Mouse (Mus musculus) neural tube, embryonic 12.5 days (tissue): ENCODE measurements around the gene Ccdc152. TPM values are rescaled to one million over a fixed set of nuclear protein-coding genes. Genes with fewer than 3 reads are reported as not detected.

ENCODE experiments used
- ATAC-seq: fragments of 200-750 bp; cut with Nextera tagmentation; 2 replicates; pipeline ENCODE4 v1.8.0; 2017; ENCODE audit warnings: low read depth, mild to moderate bottlenecking, moderate TSS enrichment, moderate library complexity; ENCODE audit not compliant: low FRiP score
- H3K27ac ChIP-seq: fragments of 300-500 bp; sonication (generic); 2 replicates; pipeline ENCODE4 v1.5.1; 2016
- H3K27me3 ChIP-seq: fragments of 300-500 bp; sonication (generic); replicated peaks from 2 replicates; pipeline ENCODE4 v1.6.1; 2016; ENCODE audit warnings: mild to moderate bottlenecking
- H3K36me3 ChIP-seq: fragments of 300-500 bp; sonication (generic); 2 replicates; pipeline ENCODE4 v1.6.1; 2016; ENCODE audit warnings: mild to moderate bottlenecking
- H3K4me1 ChIP-seq: fragments of 300-500 bp; sonication (generic); 2 replicates; pipeline ENCODE4 v1.6.1; 2016
- H3K4me2 ChIP-seq: fragments of 300-500 bp; sonication (generic); replicated peaks from 2 replicates; pipeline ENCODE4 v1.6.1; 2016; ENCODE audit warnings: mild to moderate bottlenecking
- H3K4me3 ChIP-seq: fragments of 300-500 bp; sonication (generic); 2 replicates; pipeline ENCODE4 v1.5.1; 2016
- H3K9ac ChIP-seq: fragments of 300-500 bp; sonication (generic); 2 replicates; pipeline ENCODE4 v1.6.1; 2016; ENCODE audit warnings: mild to moderate bottlenecking
- H3K9me3 ChIP-seq: fragments of 300-500 bp; sonication (generic); 2 replicates; pipeline ENCODE4 v1.6.1; 2016; ENCODE audit warnings: mild to moderate bottlenecking
- WGBS: fragments of 180-500 bp; shearing (Covaris S2); methylation state at CpG from one replicate; pipeline ENCODE4 v1.1.7; 2016; 5-methylcytosine and 5-hydroxymethylcytosine counted together
- polyA plus RNA-seq: library from polyadenylated mRNA; unstranded; fragments of >200 nt; fragmentation: Nextera tagmentation; extraction: Ambion mirVana; gene quantifications from 2 replicates; pipeline ENCODE4 v1.2.1, GENCODE M21; 2016

Gene Ccdc152
- polyA plus RNA-seq, result 0.28 TPM in 1 of 2 replicates, not detected in the other

DNA sequence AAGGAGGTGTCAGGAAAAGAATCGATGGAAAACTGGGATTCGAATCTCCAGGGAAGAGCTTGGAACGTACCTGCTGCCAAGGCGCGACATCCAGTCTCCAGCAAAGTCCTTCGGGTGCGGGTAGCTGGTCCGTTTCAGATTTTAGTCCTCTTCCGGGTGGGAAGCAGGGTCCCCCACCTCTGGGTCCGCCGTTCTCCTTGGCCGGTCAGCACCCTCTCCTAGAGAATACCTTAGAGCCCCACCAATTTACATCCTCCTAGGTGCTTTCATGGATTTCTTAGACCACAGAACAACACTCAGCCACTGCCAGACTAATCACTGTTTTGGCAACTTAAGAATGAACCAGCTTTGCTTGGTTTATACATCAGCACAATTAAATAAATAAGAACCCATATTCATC lies at the start of gene Ccdc152:
TSS of gene Ccdc152 (minus strand) at position 101 of the 400 bp plus-strand sequence.
- H3K4me3 ChIP-seq, result no peak within 1 kb of the TSS
- H3K4me2 ChIP-seq, result no peak within 1 kb of the TSS
- H3K36me3 ChIP-seq, result no peaks in the 10 kb centered on the region
- H3K4me1 ChIP-seq, result no peaks in the 10 kb centered on the region
- WGBS, result 91% methylated on average over 12 of the region's 12 CpGs
- no peak for ATAC-seq
- no peaks in the 10 kb centered on the region for H3K9me3 ChIP-seq
- H3K27ac ChIP-seq, result no peak within 1 kb of the TSS
- H3K9ac ChIP-seq, result no peak within 1 kb of the TSS
- no peaks in the 10 kb centered on the region for H3K27me3 ChIP-seq

DNA sequence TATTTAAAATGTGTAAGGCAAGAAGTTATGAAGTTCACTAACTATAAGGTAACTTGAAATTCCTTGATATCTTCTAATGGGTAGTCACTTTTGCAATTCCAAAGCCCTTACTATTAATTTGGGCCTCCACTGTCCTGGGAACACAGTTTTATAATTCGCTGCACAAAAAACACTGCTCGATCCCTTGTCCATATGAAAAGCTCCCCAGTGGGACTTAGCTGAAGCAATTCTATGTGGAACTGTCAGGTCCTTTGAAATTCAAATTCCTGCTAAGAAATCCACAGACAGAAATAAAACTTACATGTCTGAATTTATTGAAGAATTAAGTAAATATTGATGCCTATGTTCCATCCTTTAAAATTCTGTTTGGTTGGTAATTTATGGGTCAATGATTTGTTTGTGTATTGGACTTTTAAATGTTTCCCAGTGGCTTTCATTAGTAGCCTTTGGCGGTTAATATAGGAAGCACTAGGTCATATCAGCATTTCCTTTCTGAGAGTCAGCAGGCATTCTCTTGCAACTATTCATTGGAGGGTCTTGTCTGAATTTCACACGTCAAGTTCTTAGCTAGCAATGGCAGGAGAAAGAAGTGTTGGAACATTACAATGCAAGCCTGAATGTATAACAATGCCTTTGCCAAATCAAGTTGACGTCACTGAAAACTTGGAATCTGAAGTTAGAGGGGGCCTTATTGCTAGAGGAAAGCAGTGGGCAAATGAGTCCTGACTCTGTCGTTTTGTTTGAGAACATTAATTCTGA lies 46.2 kb upstream of the Ccdc152 start:
- WGBS, result 47% methylated on average over 6 of the region's 6 CpGs
- Histone ChIP-seq H3K4me3 (no peak overlapping the region), H3K9ac (no peak overlapping the region), H3K9me3 (no peaks in the 10 kb centered on the region), H3K36me3 (no peaks in the 10 kb centered on the region), H3K27ac (no peak overlapping the region), H3K4me2 (no peak overlapping the region), H3K27me3 (no peaks in the 10 kb centered on the region), H3K4me1 (peaks cover 2% of the 10 kb centered on the region; the same call in 1 of the 2 replicates)
- ATAC-seq, result no peak

DNA sequence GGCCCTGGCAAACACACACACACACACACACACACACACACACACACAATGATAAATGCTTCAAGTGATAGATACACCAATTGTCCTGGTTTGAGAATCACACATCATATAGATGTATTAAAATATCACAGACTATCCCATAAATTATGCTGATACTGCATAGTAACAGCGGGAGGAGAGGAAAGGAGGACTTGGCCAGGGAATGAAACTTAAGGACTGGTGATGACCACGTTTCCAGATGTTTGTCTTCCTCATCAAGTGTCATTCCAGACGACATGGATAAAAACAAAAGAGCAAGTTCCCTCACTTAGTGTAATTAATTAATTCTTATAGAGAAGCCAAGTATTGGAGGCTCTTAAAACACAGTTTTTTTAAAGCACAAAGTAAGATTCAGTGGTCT lies 43.4 kb upstream of the Ccdc152 start:
- H3K4me2 ChIP-seq, result no peak overlapping the region
- 83% methylated on average over 3 of the region's 3 CpGs for WGBS
- H3K4me3 ChIP-seq, result no peak overlapping the region
- H3K27ac ChIP-seq, result no peak overlapping the region
- H3K9me3 ChIP-seq, result no peaks in the 10 kb centered on the region
- H3K27me3 ChIP-seq, result no peaks in the 10 kb centered on the region
- H3K9ac ChIP-seq, result no peak overlapping the region
- no peaks in the 10 kb centered on the region for H3K36me3 ChIP-seq
- H3K4me1 ChIP-seq, result peaks cover 2% of the 10 kb centered on the region; the same call in 1 of the 2 replicates
- no peak for ATAC-seq

DNA sequence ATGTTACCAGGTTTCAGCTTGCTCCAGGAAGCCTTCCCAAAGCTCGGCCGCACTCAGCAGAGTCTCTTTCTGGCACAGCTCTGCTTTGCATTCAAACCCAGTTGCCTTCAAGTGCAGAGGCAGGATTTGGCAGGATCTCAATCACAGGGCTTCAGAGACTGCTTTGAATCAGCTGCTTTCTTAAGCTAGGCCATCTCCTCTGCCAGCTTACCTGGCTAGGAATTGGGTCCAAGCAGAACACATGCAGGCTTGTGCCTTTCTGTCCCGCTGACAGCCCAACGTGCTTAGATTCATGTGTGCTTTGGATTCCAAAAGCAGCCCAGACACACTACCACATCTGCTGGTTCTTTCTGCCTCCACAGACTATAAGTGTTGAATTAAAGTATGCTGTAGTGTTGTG lies 41.2 kb upstream of the Ccdc152 start:
- 85% methylated on average over 4 of the region's 4 CpGs for WGBS
- no peak for ATAC-seq
- Histone ChIP-seq H3K9ac (no peak overlapping the region), H3K36me3 (no peaks in the 10 kb centered on the region), H3K4me3 (no peak overlapping the region), H3K4me2 (no peak overlapping the region), H3K27ac (no peak overlapping the region), H3K9me3 (no peaks in the 10 kb centered on the region), H3K27me3 (no peaks in the 10 kb centered on the region), H3K4me1 (no peaks in the 10 kb centered on the region)

DNA sequence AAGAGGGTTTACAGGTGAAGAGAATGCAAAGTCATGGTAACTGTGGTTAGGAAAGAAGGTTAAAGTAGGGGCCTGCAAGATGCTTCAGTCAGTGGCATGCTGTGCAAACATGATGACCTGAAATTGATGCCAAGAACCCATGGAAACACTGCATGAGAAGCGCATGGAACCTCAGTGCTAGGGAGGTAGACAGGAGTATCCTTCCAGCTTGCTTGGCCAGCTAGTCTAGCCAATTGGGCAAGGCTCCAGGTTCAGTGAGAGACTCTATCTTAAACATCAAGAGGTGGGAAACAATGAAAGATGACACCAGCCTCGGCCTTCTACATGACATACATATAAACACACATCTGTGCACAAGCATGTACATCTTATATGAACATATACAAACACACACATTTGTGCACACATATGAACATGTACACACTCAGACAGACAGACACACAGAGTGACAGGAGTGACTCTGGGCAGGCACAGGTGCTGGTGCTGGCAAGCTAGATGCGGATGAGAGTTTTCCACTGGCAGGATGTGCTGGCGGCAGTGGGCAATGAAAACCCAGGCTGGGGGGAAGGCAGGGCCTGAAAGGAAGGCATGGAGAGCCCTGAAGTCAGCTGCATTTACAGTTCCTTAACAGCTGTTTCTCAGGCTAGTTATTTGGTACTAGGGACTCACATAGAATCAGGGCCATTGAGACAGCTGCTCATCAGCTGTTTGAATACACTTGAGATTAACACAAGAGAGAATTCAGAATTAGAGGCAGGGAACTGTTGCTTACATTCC lies 38.7 kb upstream of the Ccdc152 start:
- Histone ChIP-seq H3K4me2 (no peak overlapping the region), H3K9ac (no peak overlapping the region), H3K27ac (no peak overlapping the region), H3K9me3 (peaks cover 3% of the 10 kb centered on the region; the same call in 1 of the 2 replicates), H3K36me3 (no peaks in the 10 kb centered on the region), H3K4me1 (no peaks in the 10 kb centered on the region), H3K4me3 (no peak overlapping the region), H3K27me3 (no peaks in the 10 kb centered on the region)
- WGBS, result 91% methylated on average over 4 of the region's 4 CpGs
- ATAC-seq, result no peak

DNA sequence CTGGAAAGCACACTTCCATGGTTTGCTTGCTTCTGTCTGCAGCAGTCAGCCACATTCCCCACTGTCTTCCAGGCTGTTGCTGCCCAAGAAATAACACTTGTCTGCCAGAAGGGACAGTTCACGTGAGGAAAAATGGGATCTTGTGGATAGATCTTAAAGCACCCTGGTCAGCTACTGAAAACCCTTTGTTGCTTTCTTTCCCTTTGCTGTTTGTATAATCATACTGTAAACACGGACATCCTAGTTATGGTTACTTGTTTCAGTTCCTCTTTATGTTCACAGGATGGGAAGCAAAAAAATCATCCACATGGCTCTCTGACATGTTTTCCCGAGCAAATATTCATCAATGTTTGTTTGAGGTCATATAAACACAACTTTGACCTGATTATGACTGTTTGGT lies 36.5 kb upstream of the Ccdc152 start:
- Histone ChIP-seq H3K36me3 (no peaks in the 10 kb centered on the region), H3K4me1 (no peaks in the 10 kb centered on the region), H3K27me3 (no peaks in the 10 kb centered on the region), H3K27ac (no peak overlapping the region), H3K9ac (no peak overlapping the region), H3K9me3 (peaks cover 3% of the 10 kb centered on the region; the same call in 1 of the 2 replicates), H3K4me3 (no peak overlapping the region), H3K4me2 (no peak overlapping the region)
- no peak for ATAC-seq
- WGBS, result 86% methylated on average over 3 of the region's 3 CpGs

DNA sequence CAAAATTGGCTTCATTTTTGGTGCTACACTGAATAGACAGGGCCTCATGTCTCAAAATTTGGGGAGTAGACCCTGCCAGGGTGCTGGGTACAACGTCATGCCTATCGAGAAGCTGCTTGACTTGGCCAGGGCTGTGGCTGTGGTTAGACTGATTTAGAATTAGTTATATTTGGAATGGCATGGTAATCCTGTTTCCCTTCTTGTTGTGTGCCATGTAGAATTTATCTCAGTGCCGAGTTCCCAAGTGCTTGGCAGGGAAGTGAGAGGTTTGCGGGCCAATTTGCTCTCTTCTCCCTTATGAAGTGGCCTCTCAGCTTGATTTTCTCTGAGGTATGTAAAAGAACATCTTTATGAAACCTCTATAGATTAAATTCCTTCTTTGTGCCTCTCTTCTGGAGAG lies 29.2 kb upstream of the Ccdc152 start:
- Histone ChIP-seq H3K36me3 (no peaks in the 10 kb centered on the region), H3K9ac (no peak overlapping the region), H3K4me3 (no peak overlapping the region), H3K27me3 (no peaks in the 10 kb centered on the region), H3K9me3 (peaks cover 3% of the 10 kb centered on the region; the same call in 1 of the 2 replicates), H3K4me1 (no peaks in the 10 kb centered on the region), H3K4me2 (no peak overlapping the region), H3K27ac (no peak overlapping the region)
- ATAC-seq, result no peak
- WGBS, result 92% methylated on average over 4 of the region's 4 CpGs

DNA sequence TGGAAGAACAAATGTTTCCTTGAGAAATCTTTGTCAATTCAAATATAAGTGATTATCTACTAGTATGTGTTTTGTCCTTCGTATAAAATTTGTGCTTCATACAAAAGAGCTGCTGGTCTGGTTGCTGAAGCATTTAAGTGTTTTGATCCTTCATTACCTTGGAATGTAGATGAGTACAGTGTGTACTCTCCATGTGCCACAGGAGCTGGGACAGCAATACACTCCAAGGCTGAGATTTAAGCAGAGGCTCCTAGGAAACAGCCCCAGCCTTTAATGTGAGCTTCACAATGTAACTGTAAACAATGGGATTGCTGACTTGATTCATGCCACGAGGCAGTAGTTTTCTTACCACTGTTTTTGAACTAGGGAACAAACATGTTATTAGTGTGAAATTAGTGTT lies 28.5 kb upstream of the Ccdc152 start:
- no peak overlapping the region for H3K4me2 ChIP-seq
- no peak overlapping the region for H3K4me3 ChIP-seq
- H3K9ac ChIP-seq, result no peak overlapping the region
- H3K27me3 ChIP-seq, result no peaks in the 10 kb centered on the region
- H3K36me3 ChIP-seq, result no peaks in the 10 kb centered on the region
- WGBS, result 80% methylated on average over 2 of the region's 2 CpGs
- no peak for ATAC-seq
- H3K27ac ChIP-seq, result no peak overlapping the region
- no peaks in the 10 kb centered on the region for H3K4me1 ChIP-seq
- H3K9me3 ChIP-seq, result no peaks in the 10 kb centered on the region

DNA sequence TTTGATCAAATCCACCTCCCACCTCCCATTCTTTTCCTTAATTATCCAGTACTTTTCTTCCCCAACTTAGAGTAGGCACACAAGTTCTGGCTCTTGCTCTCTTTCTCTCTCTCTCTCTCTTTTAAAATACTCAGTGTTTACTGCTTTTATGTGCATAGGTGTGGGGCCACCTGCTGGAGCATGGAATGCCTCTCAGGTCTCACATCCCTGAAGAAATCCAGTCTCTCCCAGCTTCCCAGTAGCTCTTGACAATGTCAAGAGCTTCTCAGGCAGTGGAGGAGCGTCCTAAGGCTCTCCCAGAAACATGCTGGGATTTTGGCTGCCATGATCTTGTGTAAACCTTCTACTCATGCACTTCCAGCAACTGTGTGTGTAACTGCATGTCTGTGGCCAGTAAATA lies 27.0 kb upstream of the Ccdc152 start:
- ATAC-seq, result no peak
- Histone ChIP-seq H3K4me3 (no peak overlapping the region), H3K36me3 (no peaks in the 10 kb centered on the region), H3K9ac (no peak overlapping the region), H3K4me1 (no peaks in the 10 kb centered on the region), H3K4me2 (no peak overlapping the region), H3K9me3 (no peaks in the 10 kb centered on the region), H3K27ac (no peak overlapping the region), H3K27me3 (no peaks in the 10 kb centered on the region)
- 78% methylated on average over 1 of the region's 1 CpGs for WGBS

DNA sequence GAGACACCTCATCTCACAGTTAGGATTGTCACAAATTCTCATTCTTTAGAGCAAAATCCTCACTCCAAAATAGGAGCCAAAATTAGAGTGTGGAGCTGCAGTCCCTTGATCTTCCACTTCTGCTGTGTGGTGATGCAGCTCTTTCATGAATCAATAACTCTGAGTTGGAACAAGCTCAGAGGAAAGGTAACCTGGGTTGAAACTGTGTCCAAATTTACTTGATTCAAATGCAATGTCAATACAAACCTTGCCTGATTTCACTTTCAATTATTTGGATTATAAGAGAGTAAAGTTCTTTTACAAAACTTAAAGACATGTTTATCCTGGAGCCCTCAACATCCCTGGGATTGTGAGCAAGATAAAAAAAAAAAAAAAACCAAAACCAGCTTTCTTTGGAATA lies 19.7 kb upstream of the Ccdc152 start:
- Histone ChIP-seq H3K4me1 (no peaks in the 10 kb centered on the region), H3K27ac (no peak overlapping the region), H3K9ac (no peak overlapping the region), H3K4me3 (no peak overlapping the region), H3K9me3 (no peaks in the 10 kb centered on the region), H3K27me3 (no peaks in the 10 kb centered on the region), H3K4me2 (no peak overlapping the region), H3K36me3 (0 out of 2 replicates have a peak, but pooled peaks cover 2% of the 10 kb centered on the region)
- ATAC-seq, result no peak

DNA sequence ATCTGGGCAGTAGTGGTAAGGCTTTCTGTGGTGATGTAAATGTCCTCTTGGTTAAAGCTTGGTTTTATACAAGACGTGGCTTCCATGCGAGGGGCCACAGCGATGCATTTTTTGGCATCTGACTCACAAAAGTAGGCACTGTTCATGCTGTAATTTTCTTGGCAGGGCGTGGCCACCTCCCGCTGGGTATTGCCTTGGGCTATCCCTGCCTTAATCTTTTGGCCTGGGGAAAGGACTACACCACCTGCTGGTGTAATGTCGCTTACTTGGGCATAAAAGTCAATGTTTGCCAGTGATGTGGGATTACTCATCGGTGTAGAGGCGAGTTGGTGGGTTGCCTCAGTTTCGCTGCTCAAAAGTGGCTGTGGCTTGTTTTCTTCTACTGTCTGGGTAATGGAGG lies 16.6 kb upstream of the Ccdc152 start:
- ATAC-seq, result no peak
- H3K9me3 ChIP-seq, result no peaks in the 10 kb centered on the region
- 84% methylated on average over 9 of the region's 9 CpGs for WGBS
- 0 out of 2 replicates have a peak, but pooled peaks cover 2% of the 10 kb centered on the region for H3K36me3 ChIP-seq
- H3K9ac ChIP-seq, result no peak overlapping the region
- H3K4me1 ChIP-seq, result no peaks in the 10 kb centered on the region
- H3K4me3 ChIP-seq, result no peak overlapping the region
- H3K27ac ChIP-seq, result no peak overlapping the region; the same call in 1 of the 2 replicates
- H3K27me3 ChIP-seq, result no peaks in the 10 kb centered on the region
- H3K4me2 ChIP-seq, result no peak overlapping the region

DNA sequence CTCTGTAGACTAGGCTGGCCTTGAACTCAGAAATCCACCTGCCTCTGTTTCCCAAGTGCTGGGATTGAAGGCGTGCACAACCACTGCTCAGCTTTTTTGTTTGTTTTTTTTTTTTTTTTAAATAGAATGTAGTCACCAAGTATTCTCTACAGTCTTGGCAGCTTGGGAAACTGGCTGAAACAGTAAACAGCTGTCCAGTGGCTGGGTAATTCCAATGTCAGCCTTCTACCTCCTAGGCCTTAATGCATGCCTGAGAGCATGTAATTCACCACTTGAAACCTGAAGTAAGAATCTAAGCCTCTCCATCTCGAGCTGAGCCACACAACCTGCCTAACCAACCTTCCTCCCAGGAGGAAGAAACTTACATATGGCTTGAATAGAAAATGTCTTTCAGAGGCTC lies 13.3 kb upstream of the Ccdc152 start:
- no peak for ATAC-seq
- no peaks in the 10 kb centered on the region for H3K4me1 ChIP-seq
- 0 out of 2 replicates have a peak, but pooled peaks cover 2% of the 10 kb centered on the region for H3K36me3 ChIP-seq
- no peak overlapping the region for H3K4me2 ChIP-seq
- no peak overlapping the region for H3K27ac ChIP-seq
- H3K27me3 ChIP-seq, result no peaks in the 10 kb centered on the region
- WGBS, result 81% methylated on average over 2 of the region's 2 CpGs
- H3K9ac ChIP-seq, result no peak overlapping the region
- H3K9me3 ChIP-seq, result no peaks in the 10 kb centered on the region
- no peak overlapping the region for H3K4me3 ChIP-seq
